Mouse (Mus musculus): ENCODE measurements around the gene 1700003E16Rik. TPM values are rescaled to one million over a fixed set of nuclear protein-coding genes. Genes with fewer than 3 reads are reported as not detected.

1700003E16Rik gene
- total RNA-seq, 1 experiment from 2014 or later, result 0.48 TPM

- no peak for ATAC-seq (replicated peaks; ENCODE audit: insufficient number of reproducible peaks, low FRiP score, low TSS enrichment, poor library complexity, severe bottlenecking)
Measured at GRCm38 (mm10) chr6:83180605-83181004, 24.4 kb downstream of the 1700003E16Rik start.

- ATAC-seq (replicated peaks; ENCODE audit: insufficient number of reproducible peaks, low FRiP score, low TSS enrichment, poor library complexity, severe bottlenecking), result no peak
Measured at GRCm38 (mm10) chr6:83184858-83185435, 28.7 kb downstream of the 1700003E16Rik start.

GRCm38 (mm10) chr6:83185895-83186861 is 30.0 kb downstream of the 1700003E16Rik start:
- ATAC-seq (replicated peaks; ENCODE audit: insufficient number of reproducible peaks, low FRiP score, low TSS enrichment, poor library complexity, severe bottlenecking), result peak; percentile 45; the same call in 1 of the 2 replicates

GRCm38 (mm10) chr6:83186946-83187345 is 30.7 kb downstream of the 1700003E16Rik start:
- ATAC-seq (replicated peaks; ENCODE audit: insufficient number of reproducible peaks, low FRiP score, low TSS enrichment, poor library complexity, severe bottlenecking), result no peak

GRCm38 (mm10) chr6:83193571-83193970 is 37.4 kb downstream of the 1700003E16Rik start:
- no peak for ATAC-seq (replicated peaks; ENCODE audit: insufficient number of reproducible peaks, low FRiP score, low TSS enrichment, poor library complexity, severe bottlenecking)

GRCm38 (mm10) chr6:83197345-83198004 is 41.3 kb downstream of the 1700003E16Rik start:
- no peak for ATAC-seq (replicated peaks; ENCODE audit: insufficient number of reproducible peaks, low FRiP score, low TSS enrichment, poor library complexity, severe bottlenecking)

GRCm38 (mm10) chr6:83203320-83203719 is 47.1 kb downstream of the 1700003E16Rik start:
- ATAC-seq (replicated peaks; ENCODE audit: insufficient number of reproducible peaks, low FRiP score, low TSS enrichment, poor library complexity, severe bottlenecking), result no peak

- no peak for ATAC-seq (replicated peaks; ENCODE audit: insufficient number of reproducible peaks, low FRiP score, low TSS enrichment, poor library complexity, severe bottlenecking)
Measured at GRCm38 (mm10) chr6:83205851-83206250, 49.6 kb downstream of the 1700003E16Rik start.

GRCm38 (mm10) chr6:83206321-83206720 is 50.1 kb downstream of the 1700003E16Rik start:
- no peak for ATAC-seq (replicated peaks; ENCODE audit: insufficient number of reproducible peaks, low FRiP score, low TSS enrichment, poor library complexity, severe bottlenecking)

- no peak for ATAC-seq (replicated peaks; ENCODE audit: insufficient number of reproducible peaks, low FRiP score, low TSS enrichment, poor library complexity, severe bottlenecking)
Measured at GRCm38 (mm10) chr6:83207361-83208049, 51.3 kb downstream of the 1700003E16Rik start.

- no peak for ATAC-seq (replicated peaks; ENCODE audit: insufficient number of reproducible peaks, low FRiP score, low TSS enrichment, poor library complexity, severe bottlenecking)
Measured at GRCm38 (mm10) chr6:83208050-83208400, 51.8 kb downstream of the 1700003E16Rik start.

GRCm38 (mm10) chr6:83210495-83210894 is 54.3 kb downstream of the 1700003E16Rik start:
- no peak for ATAC-seq (replicated peaks; ENCODE audit: insufficient number of reproducible peaks, low FRiP score, low TSS enrichment, poor library complexity, severe bottlenecking)

- ATAC-seq (replicated peaks; ENCODE audit: insufficient number of reproducible peaks, low FRiP score, low TSS enrichment, poor library complexity, severe bottlenecking), result no peak
Measured at GRCm38 (mm10) chr6:83211526-83211925, 55.3 kb downstream of the 1700003E16Rik start.

Other genes with a start within 250 kb of the 1700003E16Rik start
- not detected in 3 replicates for gene Sema4f, start 216.6 kb upstream of the 1700003E16Rik start, total RNA-seq (2017)
- 1.8 TPM in 1 of 3 replicates, not detected in the others for gene M1ap, start 209.5 kb upstream of the 1700003E16Rik start, total RNA-seq (2017)
- 36.6 to 44.9 TPM (median 43.6 TPM) in 3 replicates for gene Dok1, start 122.9 kb upstream of the 1700003E16Rik start, total RNA-seq (2017)
- gene Loxl3, start 122.2 kb upstream of the 1700003E16Rik start, total RNA-seq (2017), result 2.3 to 10.2 TPM (median 4.2 TPM) in 3 replicates
- 187 to 238 TPM (median 209 TPM) in 3 replicates for gene Aup1, start 101.9 kb upstream of the 1700003E16Rik start, total RNA-seq (2017)
- gene Htra2, start 101.1 kb upstream of the 1700003E16Rik start, total RNA-seq (2017), result 81.4 to 125 TPM (median 105 TPM) in 3 replicates
- gene Dqx1, start 98.6 kb upstream of the 1700003E16Rik start, total RNA-seq (2017), result 0.21 to 3.8 TPM (median 2.6 TPM) in 3 replicates
- gene Tlx2, start 86.1 kb upstream of the 1700003E16Rik start, total RNA-seq (2017), result not detected in 3 replicates
- 2.0 to 13.5 TPM (median 6.9 TPM) in 3 replicates for gene Pcgf1, start 78.5 kb upstream of the 1700003E16Rik start, total RNA-seq (2017)
- gene Lbx2, start 70.0 kb upstream of the 1700003E16Rik start, total RNA-seq (2017), result not detected in 3 replicates
- gene Ccdc142, start 54.8 kb upstream of the 1700003E16Rik start, total RNA-seq (2017), result 0.48 to 12.5 TPM (median 1.5 TPM) in 3 replicates
- 2.5 to 5.5 TPM (median 2.6 TPM) in 3 replicates for gene Gm42688, start 54.8 kb upstream of the 1700003E16Rik start, total RNA-seq (2017)
- gene Mrpl53, start 47.4 kb upstream of the 1700003E16Rik start, total RNA-seq (2017), result 4.4 to 38.2 TPM (median 19.3 TPM) in 3 replicates
- gene Mogs, start 40.9 kb upstream of the 1700003E16Rik start, total RNA-seq (2017), result 24.8 to 42.1 TPM (median 28.8 TPM) in 3 replicates
- gene Wbp1, start 34.8 kb upstream of the 1700003E16Rik start, total RNA-seq (2017), result 45.0 to 60.1 TPM (median 53.4 TPM) in 3 replicates
- gene Ino80b, start 31.0 kb upstream of the 1700003E16Rik start, total RNA-seq (2017), result 25.0 to 53.9 TPM (median 41.3 TPM) in 3 replicates
- 0.96 to 2.7 TPM (median 1.0 TPM) in 3 replicates for gene Rtkn, start 20.9 kb upstream of the 1700003E16Rik start, total RNA-seq (2017)
- gene Wdr54, start within 50 bp of the 1700003E16Rik start, total RNA-seq (2017), result 0.11 to 0.29 TPM in 2 of 3 replicates, not detected in the other
- gene Dctn1, start 9.5 kb downstream of the 1700003E16Rik start, total RNA-seq (2017), result 39.1 to 65.9 TPM (median 51.0 TPM) in 3 replicates
- not detected in 3 replicates for gene Slc4a5, start 63.4 kb downstream of the 1700003E16Rik start, total RNA-seq (2017)
- 25.6 to 40.2 TPM (median 28.5 TPM) in 3 replicates for gene Mthfd2, start 169.5 kb downstream of the 1700003E16Rik start, total RNA-seq (2017)
- 300 to 314 TPM (median 304 TPM) in 3 replicates for gene Mob1a, start 169.6 kb downstream of the 1700003E16Rik start, total RNA-seq (2017)
- gene Bola3, start 192.7 kb downstream of the 1700003E16Rik start, total RNA-seq (2017), result 13.0 to 48.5 TPM (median 38.5 TPM) in 3 replicates

Data from monocyte, adult 5-6 weeks (primary cell).